Mouse (Mus musculus) embryonic facial prominence, embryonic 10.5 days (tissue): ENCODE results near the gene Olfr1388. TPM values are rescaled to one million over a fixed set of nuclear protein-coding genes. Genes with fewer than 3 reads are reported as not detected.
"Not testable (repeated sequence)": the region's sequence is repeated elsewhere in the genome, so short reads cannot be mapped to it uniquely, and the experiment has no call there.

ENCODE experiments used
- DNase-seq: peaks from one replicate; pipeline ENCODE4 v3.0.0-alpha.2; 2017; ENCODE audit warnings: low spot score
- H3K27ac ChIP-seq: fragments of 300-500 bp; sonication (generic); replicated peaks from 2 replicates; pipeline ENCODE4 v1.5.1; 2016; ENCODE audit warnings: mild to moderate bottlenecking
- H3K27me3 ChIP-seq: fragments of 300-500 bp; sonication (generic); replicated peaks from 2 replicates; pipeline ENCODE4 v1.6.1; 2016; ENCODE audit warnings: low read depth, mild to moderate bottlenecking; ENCODE audit not compliant: poor library complexity, severe bottlenecking
- H3K36me3 ChIP-seq: fragments of 300-500 bp; sonication (generic); replicated peaks from 2 replicates; pipeline ENCODE4 v1.6.1; 2016; ENCODE audit warnings: mild to moderate bottlenecking, moderate library complexity
- H3K4me1 ChIP-seq: fragments of 300-500 bp; sonication (generic); 2 replicates; pipeline ENCODE4 v1.6.1; 2016
- H3K4me3 ChIP-seq: fragments of 300-500 bp; sonication (generic); 2 replicates; pipeline ENCODE4 v1.5.1; 2016; ENCODE audit warnings: mild to moderate bottlenecking, moderate library complexity
- H3K9me3 ChIP-seq: fragments of 300-500 bp; sonication (generic); 2 replicates; pipeline ENCODE4 v1.6.1; 2016; ENCODE audit warnings: mild to moderate bottlenecking
- WGBS: fragments of 180-500 bp; shearing (Covaris S2); methylation state at CpG from one replicate; pipeline ENCODE4 v1.1.7; 2016; 5-methylcytosine and 5-hydroxymethylcytosine counted together
- polyA plus RNA-seq: library from polyadenylated mRNA; unstranded; fragments of >200 nt; fragmentation: Nextera tagmentation; extraction: Ambion mirVana; gene quantifications from 2 replicates; pipeline ENCODE4 v1.2.1, GENCODE M21; 2016

Olfr1388 gene
- polyA plus RNA-seq: 0.42 and 0.57 TPM in 2 replicates

DNA sequence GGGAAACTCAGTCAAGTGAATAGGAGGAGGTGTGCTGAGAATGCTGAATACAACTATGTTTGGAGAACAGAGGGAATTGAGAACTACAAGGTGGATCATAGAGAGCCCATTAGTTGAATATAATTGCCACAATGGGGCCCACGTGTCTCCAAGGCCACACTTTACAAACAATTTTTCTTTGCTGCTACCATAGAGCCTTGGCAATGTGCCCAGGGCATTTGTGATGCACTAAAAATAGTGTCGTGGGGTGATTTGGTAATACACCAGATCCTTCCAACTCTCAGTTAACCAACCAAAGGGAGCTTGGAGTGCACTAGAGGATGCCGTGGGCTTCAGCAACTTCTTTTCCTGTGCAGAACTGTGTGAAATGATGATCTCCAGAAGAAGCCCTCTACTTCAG lies at the start of gene Olfr1388:
Gene Olfr1388, plus strand, starts transcription at position 214 of the 400 bp plus-strand sequence.
- H3K4me1 ChIP-seq: no peaks in the 10 kb centered on the region

GRCm38 (mm10) chr11:49392707-49393106 lies 43.7 kb upstream of the Olfr1388 start:
- H3K4me3 ChIP-seq: not testable (repeated sequence)
- 78% methylated on average over 1 of the region's 1 CpGs for WGBS

More for the DNA sequence above, at the start of gene Olfr1388:
- H3K36me3 ChIP-seq: no peaks in the 10 kb centered on the region
- no peaks in the 10 kb centered on the region for H3K27me3 ChIP-seq
- no peak for DNase-seq
- 83% methylated on average over 3 of the region's 3 CpGs for WGBS
- H3K9me3 ChIP-seq: 0 out of 2 replicates have a peak, but pooled peaks cover 3% of the 10 kb centered on the region
- H3K4me3 ChIP-seq: no peak within 1 kb of the TSS
- no peak within 1 kb of the TSS for H3K27ac ChIP-seq

GRCm38 (mm10) chr11:49406784-49407183 lies 29.6 kb upstream of the Olfr1388 start:
- DNase-seq: no peak
- no peaks in the 10 kb centered on the region for H3K27me3 ChIP-seq
- H3K9me3 ChIP-seq: no peaks in the 10 kb centered on the region
- 83% methylated on average over 3 of the region's 3 CpGs for WGBS
- no peaks in the 10 kb centered on the region for H3K36me3 ChIP-seq
- no peak overlapping the region for H3K4me3 ChIP-seq
- no peaks in the 10 kb centered on the region for H3K4me1 ChIP-seq
- no peak overlapping the region for H3K27ac ChIP-seq

More at GRCm38 (mm10) chr11:49392707-49393106, 43.7 kb upstream of the Olfr1388 start:
- not testable (repeated sequence) for H3K36me3 ChIP-seq, H3K4me1 ChIP-seq, DNase-seq, H3K9me3 ChIP-seq, H3K27me3 ChIP-seq, H3K27ac ChIP-seq

DNA sequence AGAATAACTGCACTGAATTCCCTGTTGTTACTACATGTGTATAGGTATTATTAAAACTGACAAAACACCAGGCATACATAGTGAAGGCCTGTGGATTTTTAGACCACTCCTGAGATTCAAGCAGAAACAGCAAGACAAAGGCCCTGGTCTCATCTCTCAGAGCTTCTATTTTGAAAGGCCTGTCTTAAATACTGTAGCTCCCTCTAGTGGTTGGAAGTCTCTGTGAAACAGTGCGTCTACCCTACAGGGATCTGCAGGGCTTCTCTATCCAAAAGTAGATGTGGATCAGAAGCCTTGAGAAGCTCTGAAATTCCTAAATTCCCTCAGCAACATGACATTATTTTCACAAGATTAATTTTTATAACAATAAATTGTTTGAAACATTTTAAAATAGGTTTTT lies 25.9 kb upstream of the Olfr1388 start:
- Histone ChIP-seq H3K4me1 (no peaks in the 10 kb centered on the region), H3K36me3 (no peaks in the 10 kb centered on the region), H3K4me3 (no peak overlapping the region), H3K27ac (no peak overlapping the region), H3K27me3 (no peaks in the 10 kb centered on the region), H3K9me3 (no peaks in the 10 kb centered on the region)
- 28% methylated on average over 1 of the region's 1 CpGs for WGBS
- DNase-seq: no peak

GRCm38 (mm10) chr11:49422767-49423166 lies 13.7 kb upstream of the Olfr1388 start, which contains the start of gene Olfr1389:
Gene Olfr1389, plus strand, starts transcription at chr11:49423067.
- no peaks in the 10 kb centered on the region for H3K9me3 ChIP-seq

DNA sequence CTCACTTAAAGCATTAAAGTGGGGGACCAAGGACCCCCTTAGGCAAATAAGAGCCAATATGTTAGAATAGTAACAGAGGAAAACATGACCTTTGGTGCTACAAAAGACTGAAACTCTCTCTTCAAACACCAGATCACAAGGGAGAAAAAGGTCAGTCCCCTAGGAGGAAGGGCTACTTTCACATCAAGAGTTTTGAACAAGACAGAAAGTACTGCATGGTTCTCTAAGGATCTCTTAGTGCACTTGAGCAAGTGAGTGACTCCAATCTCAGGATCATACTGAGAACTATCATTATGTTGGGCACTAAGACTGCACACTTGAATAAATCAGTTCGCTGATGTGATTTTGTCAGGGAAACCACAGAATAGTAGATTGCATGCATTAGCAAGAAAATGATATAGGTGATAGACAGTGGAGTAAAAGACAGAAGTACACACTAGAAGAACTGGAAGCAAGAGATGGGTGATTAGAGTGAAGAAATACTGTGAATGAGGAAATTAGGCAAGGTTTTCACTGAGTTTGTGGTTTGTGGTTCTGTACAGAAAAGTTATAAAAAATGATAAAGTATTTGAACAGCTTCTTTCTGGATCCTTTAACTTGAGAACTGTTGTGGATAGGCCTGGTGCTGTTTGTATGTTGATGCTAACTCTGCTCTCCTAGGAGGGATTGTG lies 11.0 kb upstream of the Olfr1388 start:
- DNase-seq: no peak
- 89% methylated on average over 1 of the region's 1 CpGs for WGBS
- no peak overlapping the region for H3K4me3 ChIP-seq

More at GRCm38 (mm10) chr11:49422767-49423166, 13.7 kb upstream of the Olfr1388 start, which contains the start of gene Olfr1389:
- no peaks in the 10 kb centered on the region for H3K4me1 ChIP-seq
- H3K27ac ChIP-seq: no peak within 1 kb of the TSS
- 86% methylated on average over 2 of the region's 2 CpGs for WGBS
- no peaks in the 10 kb centered on the region for H3K36me3 ChIP-seq
- H3K4me3 ChIP-seq: no peak within 1 kb of the TSS
- no peak for DNase-seq
- H3K27me3 ChIP-seq: no peaks in the 10 kb centered on the region

DNA sequence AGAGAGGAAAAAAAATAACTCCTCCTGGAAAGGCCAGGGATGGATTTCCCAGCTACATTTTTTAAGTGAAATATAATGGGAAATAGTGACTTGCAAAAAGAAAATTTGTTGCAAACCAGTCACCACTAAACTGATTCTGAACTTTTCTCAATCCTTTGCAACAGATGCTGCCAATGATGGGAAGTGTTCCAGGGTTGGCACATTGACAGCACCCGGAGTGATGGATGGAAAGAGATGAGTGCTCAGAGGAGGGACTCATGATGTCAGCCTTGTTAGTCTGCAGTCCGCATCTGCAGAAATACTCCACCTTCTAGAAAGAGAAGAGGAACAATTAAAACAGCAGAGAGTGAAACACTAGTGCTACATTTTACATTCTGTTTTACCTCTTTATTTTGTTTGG lies 6.8 kb upstream of the Olfr1388 start:
- 87% methylated on average over 2 of the region's 2 CpGs for WGBS
- no peak overlapping the region for H3K4me3 ChIP-seq
- DNase-seq: no peak

More for the DNA sequence above, 11.0 kb upstream of the Olfr1388 start:
- Histone ChIP-seq H3K27ac (no peak overlapping the region), H3K36me3 (no peaks in the 10 kb centered on the region), H3K4me1 (no peaks in the 10 kb centered on the region), H3K9me3 (no peaks in the 10 kb centered on the region), H3K27me3 (no peaks in the 10 kb centered on the region)

GRCm38 (mm10) chr11:49455043-49455442 lies 18.6 kb downstream of the Olfr1388 start, which contains the start of gene Olfr1387:
Gene Olfr1387, plus strand, starts transcription at chr11:49455343.
- H3K9me3 ChIP-seq: no peaks in the 10 kb centered on the region
- no peak for DNase-seq
- H3K27me3 ChIP-seq: no peaks in the 10 kb centered on the region
- no peaks in the 10 kb centered on the region for H3K36me3 ChIP-seq
- no peaks in the 10 kb centered on the region for H3K4me1 ChIP-seq
- H3K27ac ChIP-seq: no peak within 1 kb of the TSS
- WGBS: 75% methylated on average over 1 of the region's 1 CpGs
- no peak within 1 kb of the TSS for H3K4me3 ChIP-seq

More for the DNA sequence above, 6.8 kb upstream of the Olfr1388 start:
- H3K4me1 ChIP-seq: no peaks in the 10 kb centered on the region
- H3K27me3 ChIP-seq: no peaks in the 10 kb centered on the region
- no peak overlapping the region for H3K27ac ChIP-seq
- H3K36me3 ChIP-seq: no peaks in the 10 kb centered on the region
- 0 out of 2 replicates have a peak, but pooled peaks cover 3% of the 10 kb centered on the region for H3K9me3 ChIP-seq

DNA sequence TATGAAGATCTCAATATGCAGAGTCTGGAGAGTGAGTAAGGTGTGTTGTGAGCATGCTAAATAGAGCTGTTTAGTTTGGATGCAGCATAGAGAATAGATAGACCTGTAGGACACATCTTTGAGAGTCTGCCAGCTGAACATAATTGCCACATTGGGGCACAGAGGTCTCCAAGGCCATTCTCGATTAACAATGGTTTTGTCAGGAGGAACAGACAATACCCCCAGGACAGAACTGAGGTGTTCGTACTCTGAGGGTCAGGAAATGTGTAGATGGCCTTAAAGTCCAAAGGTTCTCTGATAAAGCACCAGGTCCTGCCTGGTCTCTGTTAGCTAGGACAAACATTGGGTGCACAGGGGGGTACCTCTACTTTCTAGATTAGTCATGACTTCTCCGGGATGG lies 28.3 kb downstream of the Olfr1388 start, which contains the start of gene Olfr1386:
Gene Olfr1386, plus strand, starts transcription at position 301 of the 400 bp plus-strand sequence.
- not testable (repeated sequence) for H3K4me1 ChIP-seq, H3K27ac ChIP-seq, H3K9me3 ChIP-seq, H3K36me3 ChIP-seq, DNase-seq, H3K27me3 ChIP-seq, H3K4me3 ChIP-seq
- WGBS: 82% methylated on average over 3 of the region's 3 CpGs

DNA sequence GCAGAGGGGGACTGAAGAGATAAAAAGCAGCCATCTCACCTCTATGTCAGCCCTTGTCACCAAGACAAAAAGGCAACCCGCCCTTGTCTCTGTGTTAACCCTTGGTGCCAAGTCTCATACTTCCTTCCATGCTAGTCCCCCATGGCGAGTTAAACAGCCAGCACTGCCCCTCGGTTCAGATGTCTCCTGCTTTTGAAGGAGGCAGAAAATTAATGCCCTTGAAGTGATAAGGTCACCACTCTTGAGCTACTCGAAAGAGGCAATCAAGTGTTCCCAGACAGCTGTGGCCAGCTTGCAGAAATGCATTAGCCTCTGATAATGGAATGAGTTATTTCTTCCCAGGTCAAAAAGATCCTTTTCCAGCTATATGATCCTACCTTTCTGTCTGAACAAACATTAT lies 49.5 kb downstream of the Olfr1388 start:
- DNase-seq: no peak
- WGBS: 62% methylated on average over 4 of the region's 4 CpGs
- H3K4me1 ChIP-seq: no peaks in the 10 kb centered on the region
- no peak overlapping the region for H3K4me3 ChIP-seq
- H3K27me3 ChIP-seq: no peaks in the 10 kb centered on the region
- H3K27ac ChIP-seq: no peak overlapping the region
- no peaks in the 10 kb centered on the region for H3K36me3 ChIP-seq
- no peaks in the 10 kb centered on the region for H3K9me3 ChIP-seq

DNA sequence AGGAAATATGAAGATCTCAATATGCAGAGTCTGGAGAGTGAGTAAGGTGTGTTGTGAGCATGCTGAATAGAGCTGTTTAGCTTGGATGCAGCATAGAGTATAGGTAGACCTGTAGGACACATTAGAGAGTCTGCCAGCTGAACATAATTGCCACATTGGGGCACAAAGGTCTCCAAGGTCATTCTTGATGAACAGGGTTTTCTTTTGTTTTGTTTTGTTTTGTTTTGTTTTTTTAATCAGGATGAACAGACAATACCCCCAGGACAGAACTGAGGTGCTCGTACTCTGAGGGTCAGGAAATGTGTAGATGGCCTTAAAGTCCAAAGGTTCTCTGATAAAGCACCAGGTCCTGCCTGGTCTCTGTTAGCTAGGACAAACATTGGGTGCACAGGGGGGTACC lies 52.3 kb downstream of the Olfr1388 start, which contains the start of gene Olfr1385:
Gene Olfr1385, plus strand, starts transcription at position 301 of the 400 bp plus-strand sequence.
- DNase-seq, H3K9me3 ChIP-seq, H3K27me3 ChIP-seq, H3K4me1 ChIP-seq, H3K36me3 ChIP-seq, H3K27ac ChIP-seq, H3K4me3 ChIP-seq: not testable (repeated sequence)
- 67% methylated on average over 1 of the region's 1 CpGs for WGBS
